Mouse (Mus musculus) CD4-positive, CD25-positive, alpha-beta regulatory T cell, adult 2 months (primary cell): ENCODE results near the gene Gak.
A peak's percentile ranks its signal among the peaks of the same experiment; 100 is the strongest.

Experiments
- DNase-seq: peaks from one replicate; pipeline ENCODE4 v3.0.0-alpha.2; 2012; ENCODE audit warnings: low read depth, low spot score

The Gak gene

DNA sequence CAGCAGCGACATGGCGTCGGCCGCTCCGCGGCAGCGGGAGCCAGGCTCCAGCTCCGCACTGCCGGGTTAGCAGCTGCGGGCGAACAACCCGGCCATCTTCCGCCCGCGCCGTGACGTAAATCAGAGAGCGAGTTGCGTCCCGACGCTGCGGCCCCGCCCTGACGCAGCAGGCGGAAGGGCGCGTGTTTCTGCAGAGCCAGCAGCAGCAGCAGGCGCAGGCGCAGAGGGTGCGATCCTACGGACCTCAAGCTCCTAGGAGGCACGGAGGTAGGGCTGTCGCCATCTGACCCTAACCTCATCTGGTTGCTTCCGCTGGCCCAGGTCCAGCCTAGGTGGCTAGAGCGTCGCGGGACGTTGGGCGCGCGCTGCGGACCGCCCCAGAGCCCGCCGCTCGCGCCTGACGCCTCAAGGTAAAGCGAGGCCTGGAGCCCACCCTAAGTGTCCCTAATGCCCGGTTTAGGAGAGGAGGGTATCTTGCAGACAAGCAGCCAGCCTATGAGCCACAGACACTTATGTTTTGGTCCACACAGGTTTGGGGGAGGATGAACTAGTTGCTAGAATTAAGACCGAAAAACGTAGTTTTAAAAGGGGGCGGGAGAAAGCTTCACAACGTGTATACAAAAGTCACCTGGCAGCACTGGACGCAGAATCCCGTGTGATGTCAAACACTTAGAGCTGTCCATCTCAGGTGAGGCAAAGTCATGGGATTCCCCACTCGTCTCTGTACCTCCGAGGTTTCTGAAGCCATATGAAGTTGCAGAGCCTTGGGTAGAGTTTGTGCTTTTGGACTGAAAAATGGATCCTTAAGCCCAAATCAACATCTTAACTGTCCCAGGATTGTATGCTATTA lies at the start of gene Gak, which contains the start of gene Tmem175:
Gak (minus strand) TSS at position 122 of the 850 bp plus-strand sequence.
Tmem175 (plus strand) TSS at position 137 of the 850 bp plus-strand sequence.
- DNase-seq = peak; percentile 98

DNA sequence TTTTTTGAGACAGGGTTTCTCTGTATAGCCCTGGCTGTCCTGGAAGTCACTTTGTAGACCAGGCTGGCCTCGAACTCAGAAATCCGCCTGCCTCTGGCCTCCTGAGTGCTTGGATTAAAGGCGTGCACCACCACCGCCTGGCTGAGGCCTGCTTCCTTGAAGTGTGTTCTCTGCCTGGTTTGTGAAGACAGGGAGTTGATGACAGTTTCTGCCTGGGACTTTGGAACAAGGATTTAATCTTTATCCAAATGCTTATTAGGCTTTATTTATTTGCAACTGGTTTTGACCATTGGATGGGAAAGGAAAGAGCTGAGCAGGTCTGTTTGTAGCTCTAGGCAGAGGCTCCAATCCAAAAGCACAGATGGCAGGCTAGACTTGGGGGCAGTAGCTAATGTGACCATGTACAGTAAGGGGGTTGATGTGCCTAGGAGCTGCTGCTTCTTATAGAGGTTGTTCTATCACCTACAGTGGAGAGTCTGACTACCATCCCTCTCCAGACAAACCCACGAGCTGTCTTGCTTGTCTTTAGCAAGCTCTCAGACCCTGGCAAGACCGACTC lies 48.8 kb upstream of the Gak start:
- DNase-seq = no peak

DNA sequence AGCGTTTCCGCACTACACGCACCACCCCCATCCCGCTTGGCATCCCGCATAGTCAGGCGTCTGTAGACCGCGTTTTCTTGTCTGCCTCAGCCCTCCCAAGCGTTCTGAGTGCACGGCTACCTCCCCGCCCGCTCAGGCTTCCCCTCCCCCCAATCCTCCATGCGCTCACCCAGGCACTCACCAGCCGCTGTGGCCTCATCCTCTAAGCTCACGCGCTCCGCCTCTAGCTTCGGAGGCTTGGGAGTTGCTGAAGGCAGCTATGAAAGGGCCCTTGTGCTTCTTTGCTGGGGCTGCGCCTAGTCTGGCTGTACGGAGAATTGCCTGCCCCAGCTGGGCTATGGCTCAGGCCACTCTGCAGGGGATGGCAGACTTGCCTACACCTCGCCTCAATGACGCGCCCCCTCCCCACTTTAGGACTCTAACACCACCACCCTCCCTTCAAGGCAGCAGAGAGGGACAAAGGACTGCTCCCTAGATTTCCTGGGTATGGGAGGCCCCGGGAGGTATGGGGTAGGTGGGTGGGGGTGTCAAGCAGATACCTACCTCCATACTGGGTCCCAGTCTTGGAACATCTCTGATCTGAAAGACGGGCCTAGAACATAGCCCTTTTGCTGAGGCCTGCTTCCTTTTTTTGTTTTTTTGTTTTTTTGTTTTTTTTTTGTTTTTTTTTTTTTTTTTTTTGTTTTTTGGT lies 48.2 kb upstream of the Gak start:
- no peak for DNase-seq

DNA sequence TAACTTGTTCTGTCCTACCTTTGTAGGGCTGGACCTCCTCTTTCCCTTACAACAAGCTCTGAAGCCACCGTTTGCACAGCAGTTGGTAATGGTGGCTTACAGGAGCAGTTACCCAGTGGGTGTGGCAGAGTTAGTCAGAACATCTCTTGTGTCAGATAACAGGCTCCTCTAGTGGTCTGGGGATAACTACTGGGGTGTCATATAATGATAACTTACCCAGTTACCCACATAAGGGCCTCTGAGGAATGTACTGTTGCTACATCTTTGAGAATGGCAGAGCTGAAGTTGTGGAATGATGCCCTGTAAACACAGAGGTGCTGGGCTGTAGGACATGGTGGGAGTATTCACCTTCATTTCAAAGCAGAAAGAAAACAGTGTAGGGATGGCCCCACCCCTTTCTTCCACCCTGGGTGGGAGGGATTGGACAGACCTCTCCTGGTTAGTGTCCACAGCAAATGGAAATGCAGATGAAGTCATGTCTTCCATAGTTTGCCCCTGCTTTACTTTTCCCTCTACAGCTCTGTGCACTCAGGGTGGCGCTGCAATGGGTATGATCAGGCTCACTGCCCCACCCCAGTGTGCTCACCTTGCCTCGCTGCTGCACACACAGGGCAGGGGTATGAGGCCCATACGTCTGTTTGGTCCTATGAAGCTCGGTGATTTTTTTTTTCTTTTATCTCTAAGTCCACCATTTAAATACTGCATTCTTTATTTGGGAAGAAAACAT lies 47.4 kb upstream of the Gak start:
- no peak for DNase-seq

DNA sequence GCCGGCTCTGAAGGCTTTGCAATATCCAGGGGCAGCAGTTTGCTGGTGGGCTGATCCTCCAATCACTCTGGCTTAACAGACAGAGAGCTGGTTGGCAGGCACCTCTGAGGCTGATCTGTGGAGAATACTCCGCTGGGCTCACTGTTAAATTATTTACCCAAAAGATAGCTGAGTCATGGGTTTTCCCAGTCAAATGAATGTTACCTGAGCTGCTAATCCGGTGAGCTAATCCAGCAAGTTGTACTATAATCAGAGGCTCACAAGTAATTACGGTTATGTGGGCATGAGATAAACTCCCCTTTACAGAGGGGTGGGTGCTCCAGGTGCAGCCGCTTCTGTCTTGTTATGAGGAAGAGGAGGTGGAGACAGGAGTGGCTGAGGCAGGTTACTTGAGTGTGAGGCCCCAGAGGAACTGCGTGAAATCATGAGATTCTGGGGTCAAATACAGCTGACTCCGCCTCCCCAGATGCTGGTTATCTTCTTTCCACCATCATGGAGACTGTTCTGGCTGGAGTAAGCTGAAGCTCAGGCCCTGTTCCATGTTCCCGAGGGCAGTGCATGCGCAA lies 45.8 kb upstream of the Gak start, which contains the start of gene Slc26a1:
Slc26a1 (minus strand) TSS at position 319 of the 566 bp plus-strand sequence.
- no peak for DNase-seq

DNA sequence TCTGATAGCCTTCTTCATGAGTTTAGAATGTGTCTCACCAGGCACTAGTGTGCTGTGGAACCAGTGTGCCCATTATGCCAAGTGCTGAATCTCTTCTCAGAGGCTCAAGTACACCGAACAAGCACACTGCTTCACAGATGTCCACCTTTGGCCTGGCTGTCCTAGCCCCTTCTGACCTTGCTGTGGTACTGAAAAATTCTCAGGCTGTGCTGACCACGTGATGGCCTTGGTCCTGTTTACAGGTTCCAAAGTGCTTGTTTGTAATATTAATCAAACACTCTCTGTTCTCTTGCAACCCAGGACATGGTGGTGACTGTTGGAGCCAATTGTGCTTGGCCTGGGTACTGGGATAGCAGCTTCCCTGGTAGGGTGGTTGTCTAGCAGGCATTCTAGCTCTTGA lies 45.1 kb upstream of the Gak start:
- no peak for DNase-seq

DNA sequence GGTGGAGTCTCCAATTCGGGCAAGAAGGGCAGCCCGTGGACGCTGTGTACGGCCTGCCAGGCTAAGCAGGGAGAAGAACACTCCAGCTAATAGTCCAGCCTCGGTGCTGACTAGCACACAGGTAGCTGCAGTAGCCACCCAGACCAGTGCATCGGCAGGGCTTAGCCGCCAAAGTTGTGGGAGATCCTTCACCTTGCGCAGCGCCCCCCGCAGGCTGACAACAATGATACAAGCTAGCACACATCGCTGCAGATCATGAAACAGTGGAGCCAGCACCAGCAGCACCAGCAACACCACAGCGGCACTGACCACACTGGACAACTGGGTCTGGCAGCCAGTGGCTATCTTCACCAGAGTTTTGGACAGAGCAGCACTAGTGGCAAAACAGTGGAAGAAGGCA lies 42.2 kb upstream of the Gak start:
- no peak for DNase-seq

DNA sequence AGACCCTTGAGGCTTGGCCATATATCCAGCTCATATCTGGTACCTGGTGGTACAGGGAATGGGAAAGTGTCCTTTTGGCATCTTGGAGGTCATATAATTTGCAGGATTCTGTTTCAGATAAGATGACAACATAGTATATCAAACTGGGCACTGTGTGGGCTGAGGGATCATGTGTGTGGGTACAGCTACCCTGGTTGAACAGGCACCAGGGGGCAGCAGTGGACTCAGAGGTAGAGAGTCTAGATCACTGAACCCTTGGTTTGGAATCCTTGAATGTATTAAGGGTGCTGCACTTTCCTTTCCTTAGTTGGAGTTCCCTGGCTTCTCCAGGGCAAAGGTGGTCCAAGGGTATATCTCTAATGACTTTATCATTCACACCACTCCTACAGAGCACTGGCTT lies 41.2 kb upstream of the Gak start:
- peak; percentile 75 for DNase-seq

DNA sequence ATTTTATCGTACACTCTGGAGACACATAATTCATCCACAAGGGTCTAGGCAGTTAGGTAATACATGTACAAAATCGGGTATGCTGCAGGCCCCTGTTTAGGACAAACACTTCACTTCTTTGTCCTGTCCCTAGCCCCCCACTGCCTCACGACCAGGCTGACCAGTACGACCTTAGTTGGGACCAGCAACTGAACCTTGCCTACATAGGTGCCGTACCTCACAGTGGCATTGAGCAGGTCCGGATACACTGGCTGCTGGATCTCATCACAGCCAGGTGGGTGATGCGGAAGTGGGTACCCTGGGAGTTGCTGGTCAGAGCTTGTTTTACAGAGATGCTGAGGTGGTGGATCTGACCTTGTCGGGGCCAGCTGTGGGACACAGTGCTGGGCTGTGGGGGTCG lies 40.4 kb upstream of the Gak start:
- no peak for DNase-seq

DNA sequence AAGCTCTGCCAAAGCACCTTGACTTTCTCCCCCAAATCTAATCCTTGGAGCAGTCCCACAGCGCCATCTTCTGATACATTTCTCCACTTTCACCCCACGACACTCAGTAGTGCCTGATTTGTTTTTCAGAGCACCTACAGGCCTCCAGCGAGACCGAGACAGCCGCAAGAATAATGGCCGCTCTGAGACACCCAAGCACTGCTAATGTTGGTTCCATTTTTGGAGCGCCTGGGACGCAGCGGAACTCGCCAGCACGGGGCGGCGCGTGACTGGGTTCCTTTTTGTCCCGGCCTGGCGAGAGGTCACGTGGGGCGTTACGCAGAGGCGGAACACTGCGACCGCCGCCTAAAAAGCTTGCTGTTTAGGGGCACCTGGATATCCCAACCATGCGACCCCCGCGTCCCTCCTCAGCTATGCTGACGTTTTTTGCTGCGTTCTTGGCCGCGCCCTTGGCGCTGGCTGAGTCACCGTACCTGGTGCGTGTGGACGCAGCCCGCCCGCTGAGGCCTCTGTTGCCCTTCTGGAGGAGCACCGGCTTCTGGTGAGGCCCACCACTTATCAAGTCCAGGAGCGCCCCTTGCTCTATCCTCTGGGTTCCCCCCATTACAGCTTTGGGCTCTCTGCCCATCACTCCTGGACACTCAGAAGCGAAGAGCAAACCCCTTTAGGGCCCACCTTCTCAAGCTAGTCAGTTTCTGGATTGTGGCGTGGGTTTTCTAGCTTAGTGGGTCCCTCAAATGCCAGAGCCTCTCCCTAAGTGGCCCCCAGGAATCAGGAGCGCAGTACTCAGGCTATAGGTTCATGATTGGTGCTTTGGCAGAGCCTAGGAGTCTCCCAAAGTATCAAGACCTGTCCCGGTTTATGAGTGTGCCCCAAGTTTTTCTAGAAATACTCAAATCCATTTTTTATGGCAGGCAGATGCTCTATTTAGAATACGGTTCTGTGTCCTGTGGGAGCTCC lies 39.7 kb upstream of the Gak start, which contains the start of gene Dgkq:
Dgkq (minus strand) TSS at position 696 of the 960 bp plus-strand sequence.
- DNase-seq = peak; percentile 88

DNA sequence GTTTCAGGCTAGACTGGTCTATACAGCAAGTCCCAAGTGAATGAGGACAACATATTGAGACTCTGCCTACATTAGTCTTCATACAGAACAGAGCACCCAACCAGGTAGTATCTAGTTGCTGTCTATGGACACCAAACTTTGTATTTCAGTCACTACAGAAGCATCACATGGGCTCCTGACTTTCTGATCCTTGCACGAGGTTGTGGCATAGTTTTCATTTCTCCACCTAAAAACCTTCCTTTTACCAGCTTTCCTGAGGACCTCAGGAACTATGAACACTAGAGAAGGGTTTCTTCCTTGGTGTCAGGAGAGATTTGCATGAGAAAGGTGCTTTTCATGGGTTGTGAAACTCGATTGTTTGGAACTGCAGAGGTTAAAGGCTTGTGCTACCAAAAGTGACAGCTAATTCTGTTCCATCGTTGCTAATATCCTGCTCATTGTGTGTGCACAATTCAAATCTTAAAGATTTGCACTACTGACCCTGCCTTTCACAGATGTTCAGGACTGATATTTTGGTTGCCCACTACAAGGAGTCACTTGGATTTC lies 38.9 kb upstream of the Gak start:
- no peak for DNase-seq

DNA sequence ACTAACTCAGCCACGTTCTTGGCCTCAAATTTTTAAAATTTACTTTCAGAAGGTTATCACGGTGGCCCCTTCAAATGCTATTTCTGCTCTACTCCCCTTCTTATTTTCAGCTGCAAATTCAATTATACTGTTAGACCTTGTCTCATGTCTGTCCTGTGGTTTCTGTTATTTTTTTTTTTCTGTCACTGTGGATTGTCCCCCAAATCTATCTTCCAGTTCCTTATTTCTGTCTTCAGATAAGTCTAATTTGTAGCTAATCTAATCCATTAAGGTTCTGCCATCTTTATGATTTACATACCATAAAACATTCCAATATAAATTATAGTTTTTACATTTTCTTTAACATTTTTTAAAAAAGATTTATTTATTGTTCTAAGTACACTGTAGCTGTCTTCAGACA lies 37.8 kb upstream of the Gak start:
- DNase-seq = no peak

DNA sequence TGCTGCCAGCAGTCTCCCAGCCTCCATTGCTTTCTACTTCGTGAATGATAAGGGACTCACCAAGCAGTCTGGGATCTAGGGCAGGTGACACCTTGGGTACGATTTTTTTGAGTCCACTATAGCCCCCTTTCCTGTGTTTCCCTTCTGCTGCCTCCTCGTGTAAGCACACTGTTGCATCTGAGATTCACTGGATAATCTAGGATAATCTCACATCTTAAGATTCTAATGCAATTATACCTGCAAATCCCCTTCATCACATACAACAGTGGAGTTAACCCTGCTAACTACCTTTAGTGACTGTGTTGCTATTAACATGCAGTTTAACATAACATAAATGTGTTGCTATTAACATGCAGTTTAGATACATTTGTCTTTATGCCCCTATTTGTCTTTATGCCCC lies 35.5 kb upstream of the Gak start:
- no peak for DNase-seq

DNA sequence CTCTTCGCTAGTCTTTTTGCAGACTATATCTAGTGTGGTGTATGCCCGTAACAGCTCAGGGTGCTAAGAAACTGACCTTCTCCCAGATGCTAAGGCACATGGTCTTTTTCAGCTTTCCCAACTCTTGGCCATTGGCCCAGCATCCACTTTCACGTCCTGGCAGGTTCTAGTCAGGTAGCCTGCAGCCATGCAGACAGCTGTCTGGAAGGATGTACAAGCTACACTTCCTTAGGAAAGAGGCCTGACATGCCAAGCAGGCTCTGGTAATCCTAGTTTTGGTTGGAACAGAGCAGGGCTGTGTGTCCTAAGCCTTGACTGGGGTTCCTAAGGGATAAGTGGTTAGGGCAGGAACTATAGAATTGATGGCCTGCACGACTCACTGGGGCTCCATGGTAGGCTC lies 33.2 kb upstream of the Gak start:
- DNase-seq = no peak

DNA sequence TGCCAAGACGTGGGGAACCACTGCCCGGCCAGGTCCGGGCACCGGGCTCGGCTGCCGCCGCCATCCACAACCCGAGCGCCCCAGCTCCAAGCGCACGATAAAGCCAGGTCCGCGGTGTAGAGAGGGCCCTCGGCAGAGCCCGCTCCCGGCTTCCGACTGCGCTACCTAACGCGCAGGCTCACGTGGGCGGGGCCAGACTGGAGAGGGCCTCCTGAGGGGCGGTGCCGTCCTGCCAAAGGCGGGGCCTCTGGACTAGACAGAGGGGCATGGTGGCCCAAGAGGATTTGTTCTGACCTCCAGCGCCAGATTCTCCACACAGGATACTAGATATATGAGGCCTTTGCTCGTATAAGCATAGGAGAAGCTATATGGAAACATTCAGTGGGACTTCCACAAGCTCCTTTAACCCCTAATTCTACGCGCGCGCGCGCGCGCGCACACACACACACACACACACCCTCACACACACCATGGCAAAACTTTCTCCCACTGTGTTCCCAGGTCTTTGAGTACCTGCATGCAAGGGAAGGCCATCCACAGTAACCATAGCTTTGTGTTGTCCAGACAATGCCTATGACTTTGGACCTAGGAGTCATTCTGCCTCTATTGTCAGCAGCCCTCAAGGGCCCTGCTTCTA lies 31.2 kb upstream of the Gak start:
- DNase-seq = peak; percentile 91

DNA sequence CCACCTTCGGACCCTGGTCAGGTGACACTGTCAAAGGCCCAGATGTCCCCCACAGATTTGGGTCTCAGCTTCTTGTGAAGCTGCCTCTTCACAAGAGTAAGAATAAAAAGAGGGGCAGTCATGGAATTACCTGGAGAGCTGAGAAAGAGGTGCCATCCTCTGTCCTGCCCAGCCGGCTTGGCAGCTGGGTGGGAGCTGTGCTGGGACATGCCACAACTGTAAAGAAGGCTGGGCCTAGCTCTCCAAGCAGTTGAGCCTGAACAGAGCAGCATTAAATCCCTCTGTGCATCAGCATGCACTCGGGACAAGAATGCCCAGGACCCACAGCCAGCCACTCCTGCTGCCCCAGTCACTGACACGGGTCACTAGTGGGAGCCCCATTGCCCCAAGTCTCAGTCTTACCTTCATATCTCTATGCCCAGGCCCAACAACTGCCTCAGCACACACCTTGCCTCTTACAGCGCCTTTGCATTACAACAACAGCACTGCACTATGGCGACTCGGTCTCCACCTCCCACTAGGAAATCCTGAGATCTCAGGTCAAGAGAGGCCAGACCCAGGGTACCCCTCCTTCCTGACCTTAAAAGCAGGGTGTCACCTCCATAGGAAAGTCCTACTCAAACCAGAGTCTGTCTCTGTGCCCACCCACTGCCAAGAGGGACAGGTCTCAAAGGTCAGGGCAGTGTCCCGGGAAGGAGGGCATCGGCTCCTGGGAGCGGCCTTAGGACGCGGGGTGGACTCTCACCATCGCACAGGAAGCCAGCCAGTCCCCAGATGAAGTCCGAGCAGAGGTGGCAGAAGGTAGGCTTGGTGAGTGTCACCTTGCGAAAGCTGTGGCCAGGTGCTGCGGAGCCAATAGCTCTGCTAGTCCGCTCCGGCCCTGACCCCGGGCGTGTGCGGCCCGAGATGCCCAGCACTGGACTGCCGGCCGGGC lies 30.4 kb upstream of the Gak start, which contains the start of gene Idua:
Idua (plus strand) TSS at position 634 of the 934 bp plus-strand sequence.
- DNase-seq = no peak

DNA sequence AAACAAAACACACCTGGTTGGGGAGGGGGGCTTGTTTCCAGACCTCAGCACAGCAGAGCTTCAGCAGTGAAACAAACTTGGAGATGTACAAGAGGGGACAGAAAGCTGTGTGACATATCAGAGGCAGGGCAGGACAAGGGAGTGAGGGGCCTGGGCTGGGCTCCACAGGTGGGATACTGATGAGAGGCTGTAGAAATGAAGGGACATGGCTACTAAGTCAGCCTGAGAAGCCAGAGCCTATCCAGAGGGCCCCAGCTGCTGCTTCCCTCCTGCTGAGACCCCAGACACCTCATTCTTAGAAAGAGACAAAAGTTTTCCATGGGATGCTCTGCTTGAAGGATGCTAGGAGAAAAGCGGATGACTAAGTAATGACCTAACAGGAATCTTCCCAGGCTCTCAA lies 29.1 kb upstream of the Gak start:
- no peak for DNase-seq

DNA sequence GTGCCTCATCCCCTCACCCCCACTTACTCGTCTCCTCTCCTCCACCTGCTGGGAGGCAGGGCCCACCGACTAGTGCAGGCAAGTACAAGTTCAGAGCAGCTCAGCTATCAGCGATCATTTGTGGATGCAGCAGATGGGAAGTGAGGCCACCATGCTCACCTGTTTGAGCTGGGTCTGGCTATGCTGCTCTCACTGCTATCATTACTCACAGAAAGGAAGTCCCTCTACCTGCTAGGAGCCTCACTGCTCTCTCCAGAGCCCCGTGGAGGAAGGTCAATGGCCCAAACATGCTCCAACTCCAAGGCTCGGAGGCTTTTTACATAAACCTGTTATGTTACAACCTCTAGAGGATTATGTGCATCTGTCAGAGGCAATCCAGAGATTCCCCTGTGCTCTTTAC lies 27.9 kb upstream of the Gak start:
- DNase-seq = no peak
